Mouse (Mus musculus) olfactory bulb, adult 2 months (tissue): ENCODE measurements around the gene Galnt12.

Source experiments
- CTCF ChIP-seq: fragments of 200-500 bp; IDR thresholded peaks from 2 replicates; pipeline ENCODE4 v1.5.1; 2012; ENCODE audit warnings: low read depth, mild to moderate bottlenecking, low read length, moderate library complexity; ENCODE audit not compliant: insufficient read depth
- POLR2A ChIP-seq: fragments of 200-500 bp; IDR thresholded peaks from 2 replicates; pipeline ENCODE4 v1.6.1; 2012; ENCODE audit warnings: mild to moderate bottlenecking, low read depth, low read length, moderate library complexity; ENCODE audit not compliant: insufficient read depth

- no peak for TF ChIP-seq CTCF
- no peak for TF ChIP-seq POLR2A
These were observed 34.0 kb upstream of the Galnt12 start for GRCm38 (mm10) chr4:47057510-47058325.
